Mouse (Mus musculus) liver, embryonic 14.5 days (tissue): ENCODE data around the gene Naa40.
A peak's percentile ranks its signal among the peaks of the same experiment; 100 is the strongest.

Experiments
- CTCF ChIP-seq: IDR thresholded peaks from 2 replicates; pipeline ENCODE4 v1.5.1; 2016; ENCODE audit warnings: antibody characterized with exemption, low read depth, control low read depth
- EP300 ChIP-seq: IDR thresholded peaks from 2 replicates; pipeline ENCODE4 v1.6.1; 2016; ENCODE audit warnings: antibody characterized with exemption, low read depth

GRCm38 (mm10) chr19:7205753-7206736 is 34.9 kb downstream of the Naa40 start, which contains the start of gene Otub1:
- TF ChIP-seq CTCF (0 out of 2 replicates have a peak, but pooled peaks have one; percentile 1), EP300 (no peak)
